Mouse (Mus musculus) liver, embryonic 16.5 days (tissue): ENCODE measurements around the gene Gldc. TPM values are rescaled to one million over a fixed set of nuclear protein-coding genes. Genes with fewer than 3 reads are reported as not detected.

ENCODE experiments used
- ATAC-seq: fragments of 200-750 bp; cut with Nextera tagmentation; 2 replicates; pipeline ENCODE4 v1.8.0; 2017; ENCODE audit warnings: low read depth, mild to moderate bottlenecking, moderate number of reproducible peaks, moderate library complexity
- H3K27ac ChIP-seq: fragments of 300-500 bp; sonication (generic); 2 replicates; pipeline ENCODE4 v1.5.1; 2014; ENCODE audit warnings: mild to moderate bottlenecking, low read length
- H3K27me3 ChIP-seq: fragments of 300-500 bp; sonication (generic); 2 replicates; pipeline ENCODE4 v1.6.1; 2014; ENCODE audit warnings: low read depth, low read length, mixed read lengths; ENCODE audit not compliant: control insufficient read depth, insufficient read depth
- H3K36me3 ChIP-seq: fragments of 300-500 bp; sonication (generic); 2 replicates; pipeline ENCODE4 v1.6.1; 2014; ENCODE audit warnings: mild to moderate bottlenecking; ENCODE audit not compliant: control insufficient read depth, insufficient read depth
- H3K4me1 ChIP-seq: fragments of 300-500 bp; sonication (generic); 2 replicates; pipeline ENCODE4 v1.6.1; 2014; ENCODE audit warnings: low read depth, low read length, mixed read lengths; ENCODE audit not compliant: control insufficient read depth
- H3K4me2 ChIP-seq: fragments of 300-500 bp; sonication (generic); 2 replicates; pipeline ENCODE4 v1.6.1; 2014; ENCODE audit warnings: low read depth, low read length, mixed read lengths
- H3K4me3 ChIP-seq: fragments of 300-500 bp; sonication (generic); 2 replicates; pipeline ENCODE4 v1.5.1; 2014; ENCODE audit warnings: low read depth, mild to moderate bottlenecking, low read length
- H3K9ac ChIP-seq: fragments of 300-500 bp; sonication (generic); 2 replicates; pipeline ENCODE4 v1.6.1; 2014; ENCODE audit warnings: low read depth, low read length
- H3K9me3 ChIP-seq: fragments of 300-500 bp; sonication (generic); replicated peaks from 2 replicates; pipeline ENCODE4 v1.6.1; 2016; ENCODE audit warnings: low read length; ENCODE audit not compliant: control insufficient read depth
- WGBS: fragments of 180-500 bp; shearing (Covaris S2); extraction: QIAGEN DNeasy Blood & Tissue Kit; methylation state at CpG from one replicate; pipeline ENCODE4 v1.1.7; 2014; ENCODE audit not compliant: insufficient replicate concordance; 5-methylcytosine and 5-hydroxymethylcytosine counted together
- polyA plus RNA-seq: library from polyadenylated mRNA; unstranded; fragments of >200 nt; fragmentation: Nextera tagmentation; extraction: Ambion mirVana; gene quantifications from 2 replicates; pipeline ENCODE4 v1.2.1, GENCODE M21; 2015

The Gldc gene
- polyA plus RNA-seq, 1 experiment from 2014 or later: 28.5 TPM

- WGBS: 60% methylated on average over 4 of the region's 4 CpGs
- no peaks in the 10 kb centered on the region for H3K9me3 ChIP-seq
Measured at GRCm38 (mm10) chr19:30147306-30147705, 27.9 kb downstream of the Gldc start.

GRCm38 (mm10) chr19:30146761-30147160, 28.5 kb downstream of the Gldc start:
- no peak for ATAC-seq
- Histone ChIP-seq H3K9me3 (no peaks in the 10 kb centered on the region), H3K36me3 (no peaks in the 10 kb centered on the region), H3K9ac (no peak overlapping the region), H3K4me2 (no peak overlapping the region), H3K4me3 (no peak overlapping the region), H3K4me1 (no peaks in the 10 kb centered on the region), H3K27me3 (no peaks in the 10 kb centered on the region), H3K27ac (no peak overlapping the region)
- WGBS: 42% methylated on average over 6 of the region's 6 CpGs

More at GRCm38 (mm10) chr19:30147306-30147705, 27.9 kb downstream of the Gldc start:
- Histone ChIP-seq H3K27me3 (no peaks in the 10 kb centered on the region), H3K9ac (no peak overlapping the region), H3K36me3 (no peaks in the 10 kb centered on the region), H3K4me3 (no peak overlapping the region), H3K4me1 (no peaks in the 10 kb centered on the region), H3K27ac (no peak overlapping the region), H3K4me2 (no peak overlapping the region)
- ATAC-seq: no peak

GRCm38 (mm10) chr19:30145106-30145505, 30.1 kb downstream of the Gldc start:
- H3K9ac ChIP-seq: no peak overlapping the region
- H3K27me3 ChIP-seq: no peaks in the 10 kb centered on the region
- no peaks in the 10 kb centered on the region for H3K36me3 ChIP-seq
- 64% methylated on average over 4 of the region's 4 CpGs for WGBS
- peak; percentile 88 for ATAC-seq
- H3K4me2 ChIP-seq: no peak overlapping the region
- H3K9me3 ChIP-seq: no peaks in the 10 kb centered on the region
- H3K4me1 ChIP-seq: no peaks in the 10 kb centered on the region
- no peak overlapping the region for H3K27ac ChIP-seq
- H3K4me3 ChIP-seq: no peak overlapping the region

- Histone ChIP-seq H3K9me3 (no peaks in the 10 kb centered on the region), H3K27me3 (no peaks in the 10 kb centered on the region), H3K27ac (no peak overlapping the region), H3K36me3 (no peaks in the 10 kb centered on the region), H3K4me2 (no peak overlapping the region), H3K9ac (no peak overlapping the region), H3K4me3 (no peak overlapping the region), H3K4me1 (no peaks in the 10 kb centered on the region)
- 63% methylated on average over 1 of the region's 1 CpGs for WGBS
- no peak for ATAC-seq
Measured at GRCm38 (mm10) chr19:30136308-30136707, 38.9 kb downstream of the Gldc start.

GRCm38 (mm10) chr19:30128177-30128576, 47.1 kb downstream of the Gldc start:
- Histone ChIP-seq H3K4me2 (no peak overlapping the region), H3K4me3 (no peak overlapping the region), H3K4me1 (no peaks in the 10 kb centered on the region), H3K9ac (no peak overlapping the region), H3K9me3 (no peaks in the 10 kb centered on the region), H3K27ac (no peak overlapping the region), H3K36me3 (peaks cover 2% of the 10 kb centered on the region; the same call in 1 of the 2 replicates), H3K27me3 (no peaks in the 10 kb centered on the region)
- WGBS: 32% methylated on average over 4 of the region's 4 CpGs
- no peak for ATAC-seq

DNA sequence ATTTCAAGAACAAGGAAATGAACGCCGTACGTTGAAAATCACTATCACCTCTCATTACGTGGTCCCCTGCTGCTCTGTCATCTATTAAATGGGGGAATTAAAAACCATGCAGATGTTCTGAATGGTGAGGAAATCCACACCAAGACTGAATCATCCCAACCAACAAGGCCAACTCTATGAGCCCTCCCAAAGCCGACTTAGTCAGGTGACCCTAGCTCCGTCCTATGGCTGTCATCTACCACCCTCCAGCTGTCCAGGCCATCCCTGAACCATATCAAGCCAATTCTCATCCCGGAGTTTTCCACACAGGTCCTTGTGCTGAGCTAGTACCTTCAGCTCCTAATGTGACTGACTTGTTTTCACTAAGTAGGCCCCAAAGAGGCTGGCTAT, 49.6 kb downstream of the Gldc start:
- Histone ChIP-seq H3K4me2 (no peak overlapping the region), H3K9ac (no peak overlapping the region), H3K36me3 (peaks cover 2% of the 10 kb centered on the region; the same call in 1 of the 2 replicates), H3K27me3 (no peaks in the 10 kb centered on the region), H3K4me1 (no peaks in the 10 kb centered on the region), H3K27ac (no peak overlapping the region), H3K9me3 (no peaks in the 10 kb centered on the region), H3K4me3 (no peak overlapping the region)
- no peak for ATAC-seq
- WGBS: 76% methylated on average over 7 of the region's 7 CpGs

DNA sequence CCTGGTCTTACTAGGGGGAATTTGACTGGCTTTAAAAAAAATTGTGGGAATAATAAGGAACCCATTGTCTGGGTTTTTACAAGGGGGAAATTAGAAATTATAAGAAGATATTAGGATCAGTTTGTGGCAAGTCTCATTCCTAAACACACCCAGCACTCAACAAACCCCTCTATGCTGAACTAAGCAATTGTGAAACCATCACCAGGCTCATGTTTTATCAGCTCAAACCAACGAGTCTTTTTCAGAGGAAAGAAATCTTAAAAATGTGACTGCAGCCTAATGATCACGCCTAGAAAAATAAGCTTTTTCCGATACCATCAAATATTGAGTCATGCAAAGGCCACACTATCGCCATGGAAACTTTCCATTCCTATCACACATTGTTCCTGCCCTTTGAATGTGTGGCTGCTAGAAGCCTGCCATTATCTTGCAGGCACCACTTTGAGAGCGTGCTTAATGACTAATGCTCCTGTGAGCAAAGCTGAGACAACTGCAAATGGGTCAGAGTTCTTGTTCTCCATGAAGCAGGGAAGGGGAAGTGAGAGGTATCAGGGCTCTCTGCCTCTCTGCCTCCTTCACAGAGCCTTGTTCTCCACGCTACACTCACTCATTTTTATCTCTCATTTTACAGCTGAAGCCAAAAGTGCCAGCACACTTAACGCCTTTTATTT, 50.1 kb downstream of the Gldc start:
- Histone ChIP-seq H3K27me3 (no peaks in the 10 kb centered on the region), H3K27ac (no peak overlapping the region), H3K4me3 (no peak overlapping the region), H3K36me3 (peaks cover 2% of the 10 kb centered on the region; the same call in 1 of the 2 replicates), H3K9me3 (no peaks in the 10 kb centered on the region), H3K4me2 (no peak overlapping the region), H3K9ac (no peak overlapping the region), H3K4me1 (no peaks in the 10 kb centered on the region)
- no peak for ATAC-seq
- 44% methylated on average over 7 of the region's 7 CpGs for WGBS

DNA sequence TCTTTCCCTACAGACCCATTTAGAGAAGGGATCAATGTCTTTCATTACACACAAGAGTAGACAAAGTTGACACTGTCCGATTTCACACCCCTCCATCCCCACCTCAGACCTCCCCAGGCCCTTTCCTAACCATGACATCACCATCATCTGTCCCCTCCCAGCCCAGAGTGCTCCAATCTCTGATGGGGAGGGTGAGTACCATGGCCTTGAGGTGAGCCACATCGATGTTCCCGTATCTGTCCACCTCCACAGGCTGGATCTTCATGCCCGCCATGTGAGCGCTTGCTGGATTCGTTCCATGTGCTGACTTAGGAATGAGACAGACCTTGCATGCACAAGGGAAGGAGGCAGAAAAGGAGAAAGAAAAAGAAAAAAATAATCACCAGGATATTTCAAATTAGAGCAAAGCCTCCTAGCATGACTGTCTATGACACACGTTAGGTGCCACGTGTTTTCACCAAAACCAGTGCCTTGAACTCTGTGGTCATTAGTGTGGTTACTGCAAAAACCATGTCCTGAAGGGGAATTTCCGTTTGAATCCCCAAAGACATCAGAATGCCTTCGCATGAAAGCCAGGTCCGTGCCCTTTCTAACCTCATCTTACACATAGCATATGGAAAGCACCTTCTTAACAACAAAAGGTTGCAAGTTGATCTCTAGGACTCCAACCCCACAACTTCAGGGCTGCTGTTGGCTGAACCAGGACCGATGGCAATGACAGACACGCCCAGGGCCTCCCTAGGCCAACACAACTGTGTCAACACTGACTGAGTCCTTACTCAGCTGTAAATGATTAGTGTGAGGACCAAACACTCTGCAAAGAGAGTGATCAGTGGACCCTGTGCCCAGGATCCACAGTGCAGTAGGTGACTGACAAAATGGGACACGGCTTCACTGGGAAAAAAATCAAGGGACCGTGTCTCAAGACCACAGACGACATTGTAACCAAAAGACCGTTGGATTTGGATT, 56.6 kb downstream of the Gldc start:
- Histone ChIP-seq H3K4me1 (no peaks in the 10 kb centered on the region), H3K4me3 (no peak overlapping the region), H3K27ac (peak overlapping the region; percentile 70), H3K9ac (no peak overlapping the region), H3K27me3 (no peaks in the 10 kb centered on the region), H3K36me3 (no peaks in the 10 kb centered on the region), H3K4me2 (no peak overlapping the region), H3K9me3 (no peaks in the 10 kb centered on the region)
- peak; percentile 97 for ATAC-seq
- WGBS: 61% methylated on average over 17 of the region's 17 CpGs

- no peak overlapping the region for H3K4me3 ChIP-seq
- ATAC-seq: no peak
- 55% methylated on average over 9 of the region's 9 CpGs for WGBS
- no peak overlapping the region for H3K27ac ChIP-seq
- no peaks in the 10 kb centered on the region for H3K27me3 ChIP-seq
- H3K36me3 ChIP-seq: no peaks in the 10 kb centered on the region
- no peaks in the 10 kb centered on the region for H3K4me1 ChIP-seq
- H3K9ac ChIP-seq: no peak overlapping the region
- H3K9me3 ChIP-seq: no peaks in the 10 kb centered on the region
- H3K4me2 ChIP-seq: no peak overlapping the region
Measured at GRCm38 (mm10) chr19:30117775-30118174, 57.5 kb downstream of the Gldc start.
